Mouse (Mus musculus): ENCODE results near the gene Inpp5d.
A peak's percentile ranks its signal among the peaks of the same experiment; 100 is the strongest.

Gene Inpp5d

DNA sequence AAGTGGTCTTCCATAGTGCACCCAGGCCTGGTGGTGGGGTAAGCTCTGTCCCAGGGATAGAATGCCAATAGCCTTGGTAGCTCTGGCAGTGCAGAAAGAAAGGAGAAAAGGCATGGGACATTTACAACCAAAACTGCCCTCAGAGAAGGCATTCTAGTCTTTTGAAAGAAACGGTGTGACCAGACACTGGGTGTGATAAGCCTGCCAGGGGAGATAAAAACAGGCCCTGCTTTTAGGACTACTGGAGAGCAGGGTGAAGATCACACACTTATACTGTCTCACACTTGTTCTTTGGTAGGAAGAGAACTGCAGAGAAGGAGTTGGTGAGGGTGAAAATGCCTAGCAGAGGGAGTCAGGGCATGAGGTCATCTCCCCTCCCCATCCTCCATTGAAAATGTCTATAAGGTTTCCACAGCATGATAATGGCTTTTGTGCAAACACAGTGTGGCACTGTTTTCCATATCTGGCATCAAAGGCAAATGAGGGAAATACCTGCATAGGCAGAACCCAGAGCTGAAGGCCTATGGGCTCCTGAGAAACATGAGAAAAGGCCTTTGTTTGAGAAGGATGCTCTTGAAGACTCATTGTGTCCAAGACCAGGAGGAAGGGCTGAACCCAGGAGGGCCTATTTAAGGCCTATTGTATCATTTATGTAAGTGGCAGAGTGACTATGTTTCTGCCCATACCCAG is 4.0 kb downstream of the Inpp5d start:
- DNase-seq (ENCODE audit: low spot score), result no peak

DNA sequence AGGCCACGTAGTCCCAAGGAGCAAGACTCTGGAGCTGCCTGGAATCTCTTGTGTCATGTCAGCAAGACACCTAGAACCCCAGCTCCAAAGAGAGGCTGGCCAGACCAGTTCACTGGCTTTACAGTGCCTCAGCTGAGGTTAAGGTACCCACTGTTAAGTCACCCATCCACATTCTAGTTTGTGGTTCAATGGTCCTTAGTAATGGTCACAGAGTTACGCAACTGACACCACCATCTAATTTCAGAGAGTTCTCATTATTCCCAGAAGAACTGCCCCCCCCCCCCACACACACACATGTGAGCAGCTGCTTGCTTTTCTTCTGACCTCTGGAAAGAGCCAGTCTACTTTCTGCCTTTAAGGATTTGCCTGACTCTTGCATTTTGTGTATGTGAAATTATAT is 4.7 kb downstream of the Inpp5d start:
- DNase-seq (ENCODE audit: low spot score), result no peak

DNA sequence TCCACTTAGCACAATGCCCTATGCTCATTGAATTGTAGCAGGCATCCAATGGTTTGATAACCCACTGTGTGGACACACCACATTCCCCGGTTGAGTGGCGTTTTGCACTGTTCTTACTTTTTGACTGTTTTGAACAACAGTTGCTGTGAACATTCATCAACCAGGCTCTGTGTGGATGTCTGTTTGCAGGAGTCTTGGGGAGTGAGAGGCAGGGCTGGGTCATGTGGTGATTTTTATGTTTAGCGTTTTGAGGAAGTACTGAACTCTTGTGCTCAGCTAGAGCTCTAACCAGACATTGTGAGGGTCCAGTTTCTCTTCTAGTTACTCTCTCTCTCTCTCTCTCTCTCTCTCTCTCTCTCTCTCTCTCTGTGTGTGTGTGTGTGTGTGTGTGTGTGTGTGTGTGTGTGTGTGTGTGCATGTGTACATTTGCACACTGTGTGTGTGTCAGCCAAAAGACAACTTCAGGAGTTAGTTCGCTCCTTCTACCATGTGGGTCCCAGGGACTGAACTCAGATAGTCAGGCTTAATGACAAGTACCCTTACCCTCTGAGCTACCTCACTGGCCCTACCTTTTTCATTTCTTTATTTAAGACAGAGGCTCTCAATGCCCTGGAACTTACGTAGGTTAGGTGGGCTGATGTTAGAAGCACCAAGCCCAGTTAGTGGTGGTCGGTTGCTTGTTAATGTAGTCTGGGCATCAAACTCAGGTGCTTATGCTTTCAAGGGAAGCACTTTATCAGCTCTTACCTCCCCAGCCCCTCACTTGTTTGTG is 5.3 kb downstream of the Inpp5d start:
- DNase-seq (ENCODE audit: low spot score), result no peak

DNA sequence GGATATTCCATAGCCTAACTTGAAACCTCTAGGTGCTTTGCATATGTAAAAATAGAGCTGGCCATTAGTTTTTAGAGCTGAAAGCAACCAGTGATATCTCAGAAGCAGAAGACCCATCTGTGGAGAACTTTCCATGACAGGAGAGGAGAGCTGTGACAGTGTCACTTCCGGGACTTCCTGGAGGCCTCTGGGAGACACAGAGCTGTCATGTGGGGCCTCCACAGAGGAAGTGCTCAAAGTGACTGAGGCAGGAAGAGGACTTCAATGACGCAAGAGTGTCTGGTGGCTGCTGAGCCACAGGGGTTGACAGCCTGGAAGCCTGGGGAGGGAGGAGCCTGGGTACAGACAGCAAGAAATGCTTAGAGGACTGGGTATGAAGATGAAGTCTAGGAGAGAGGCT is 6.2 kb downstream of the Inpp5d start:
- DNase-seq (ENCODE audit: low spot score), result no peak

DNA sequence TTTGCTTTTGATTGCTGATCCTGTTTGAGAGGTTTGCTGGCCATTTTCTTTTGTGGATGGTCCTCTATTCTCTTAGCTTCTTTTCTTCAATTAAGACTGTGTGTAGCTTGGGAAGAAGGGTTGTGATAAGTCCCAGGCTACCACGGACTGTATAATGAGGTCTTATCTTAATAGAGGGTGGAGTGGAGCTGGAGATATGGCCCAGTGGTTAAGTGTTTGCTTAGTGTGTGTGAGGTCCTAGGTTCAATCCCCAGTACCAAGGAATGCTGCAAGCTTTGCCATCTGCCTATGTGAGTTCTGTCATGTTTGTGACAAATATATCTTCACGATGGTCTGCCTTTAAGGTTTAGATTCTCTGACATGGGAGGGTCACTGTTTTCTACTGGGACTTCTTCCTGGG is 8.0 kb downstream of the Inpp5d start:
- DNase-seq (ENCODE audit: low spot score), result no peak

DNA sequence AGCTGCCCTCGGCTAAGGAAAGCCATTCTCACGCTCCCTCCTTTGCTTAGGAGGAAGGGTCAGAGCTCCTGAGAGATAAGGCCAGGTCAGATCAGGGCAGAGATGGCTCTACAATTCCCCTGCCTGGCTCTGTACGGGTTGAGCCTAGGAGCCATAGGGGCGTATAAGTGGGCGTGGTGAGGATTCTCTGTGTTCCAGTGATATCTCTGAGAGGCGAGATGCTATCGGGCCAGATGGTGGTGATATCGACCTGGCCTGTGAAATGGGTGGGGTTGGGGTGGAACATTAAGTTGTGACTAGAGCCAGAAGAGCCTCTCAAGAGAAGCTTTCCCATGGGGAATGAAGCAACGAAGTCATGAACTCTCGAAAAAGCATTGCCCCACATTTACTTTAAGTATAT is 11.5 kb downstream of the Inpp5d start:
- DNase-seq (ENCODE audit: low spot score), result no peak

DNA sequence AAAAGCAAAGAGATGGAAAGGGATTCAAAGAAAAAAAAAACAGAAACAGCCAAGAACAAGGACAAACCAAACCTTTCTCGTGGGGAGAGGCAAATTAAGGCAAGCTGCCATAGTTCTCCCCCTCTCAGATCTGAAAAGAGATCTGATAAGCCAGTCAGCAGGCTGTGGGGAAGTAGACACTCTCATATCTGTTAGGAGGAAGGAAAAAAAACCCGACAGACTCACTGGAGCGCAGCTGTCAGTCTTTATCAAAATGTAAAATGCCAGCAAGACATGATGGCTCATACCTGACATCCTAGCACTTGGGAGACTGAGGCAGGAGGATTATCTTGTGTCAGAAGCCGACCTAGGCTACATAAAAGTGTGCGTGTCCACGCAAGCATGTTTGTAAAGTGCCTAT is 12.1 kb downstream of the Inpp5d start:
- no peak for DNase-seq (ENCODE audit: low spot score)

DNA sequence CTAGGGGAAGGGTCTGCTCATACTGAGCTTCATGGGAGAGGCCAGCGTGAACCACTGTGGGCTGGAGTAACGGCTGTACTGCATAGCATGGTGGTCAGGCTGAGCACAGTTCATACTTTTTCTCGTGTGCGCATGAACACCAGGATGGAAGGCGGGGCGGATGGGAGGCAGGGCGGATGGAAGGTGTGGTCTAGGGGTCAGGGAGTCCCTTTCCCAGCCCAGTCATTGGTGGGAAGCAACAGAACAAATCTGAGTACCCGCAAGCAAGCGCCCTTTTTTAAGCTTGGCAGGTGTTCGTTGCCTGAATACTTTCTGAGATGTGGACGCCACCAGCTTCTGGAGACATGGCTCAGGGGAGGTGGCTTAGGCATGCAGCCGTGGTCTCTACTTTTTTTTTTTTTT is 16.6 kb downstream of the Inpp5d start:
- no peak for DNase-seq (ENCODE audit: low spot score)

DNA sequence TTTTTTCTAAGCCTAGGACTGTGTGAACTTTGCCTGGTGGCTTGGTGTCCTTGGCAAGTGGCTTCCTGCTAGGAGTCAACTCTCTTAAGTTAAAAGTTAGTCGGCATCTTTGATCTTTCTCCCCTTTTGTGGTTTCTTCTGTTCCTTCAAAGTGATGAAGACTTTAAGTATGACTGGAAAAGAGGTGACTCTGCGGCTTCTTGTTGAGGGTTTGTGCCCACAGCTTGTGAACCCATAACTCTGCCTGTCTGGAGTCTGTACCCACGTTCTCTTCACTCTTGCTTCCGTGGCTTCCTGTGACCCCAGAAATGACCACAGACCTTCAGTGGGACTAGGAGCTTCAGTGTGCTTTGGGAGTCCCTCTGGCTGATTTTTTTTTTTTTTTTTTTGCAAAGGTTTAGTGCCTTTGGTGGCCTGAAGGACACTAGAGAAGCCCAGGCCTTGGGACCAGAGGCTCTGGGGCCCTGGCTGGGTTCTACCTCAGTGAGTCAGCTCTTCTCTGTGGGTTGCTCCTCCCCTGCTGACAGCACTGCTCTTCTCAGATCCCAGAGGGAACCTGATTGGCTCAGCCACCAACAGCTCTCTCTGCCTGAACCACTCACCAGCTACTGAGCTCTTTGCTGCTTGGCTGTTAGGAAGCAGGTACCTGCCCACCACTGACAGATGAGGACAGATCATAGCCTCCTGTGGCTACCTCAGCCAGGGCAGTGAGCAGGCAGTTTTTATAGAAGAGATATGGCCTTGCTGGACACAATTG is 17.2 kb downstream of the Inpp5d start:
- peak; percentile 70 for DNase-seq (ENCODE audit: low spot score)

DNA sequence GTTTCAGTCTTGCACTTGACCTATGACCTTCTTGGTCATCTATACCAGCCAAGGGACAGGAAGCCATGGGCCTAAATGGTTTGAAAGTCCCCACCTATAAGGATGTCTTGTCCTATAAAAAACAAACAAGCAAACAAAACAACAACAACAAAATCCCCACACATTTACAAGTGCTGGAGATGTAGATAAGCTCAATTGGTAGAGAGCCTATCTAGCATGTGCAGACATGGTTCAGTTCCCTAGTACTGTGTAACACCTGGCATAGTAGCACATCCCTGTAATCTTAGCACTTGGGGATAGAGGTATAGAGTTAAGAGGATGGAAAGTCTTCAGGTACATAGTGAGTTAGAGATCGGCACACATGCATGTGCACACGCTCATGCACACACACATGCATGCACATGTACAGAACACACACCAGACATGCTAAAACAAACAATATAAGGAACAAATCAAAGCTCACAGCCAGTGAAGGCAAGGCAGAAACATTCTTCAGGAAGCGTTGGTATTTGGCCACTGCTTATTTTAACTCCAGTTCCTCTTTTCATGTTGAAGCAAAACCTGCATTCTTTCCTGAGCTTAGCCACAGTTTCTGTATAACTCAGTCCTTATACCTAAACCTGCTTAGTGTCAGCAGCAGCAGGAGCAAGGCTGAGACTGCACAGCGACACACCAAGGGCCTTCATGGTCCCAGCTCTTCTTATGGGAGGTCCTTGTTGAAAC is 17.9 kb downstream of the Inpp5d start:
- DNase-seq (ENCODE audit: low spot score), result no peak

DNA sequence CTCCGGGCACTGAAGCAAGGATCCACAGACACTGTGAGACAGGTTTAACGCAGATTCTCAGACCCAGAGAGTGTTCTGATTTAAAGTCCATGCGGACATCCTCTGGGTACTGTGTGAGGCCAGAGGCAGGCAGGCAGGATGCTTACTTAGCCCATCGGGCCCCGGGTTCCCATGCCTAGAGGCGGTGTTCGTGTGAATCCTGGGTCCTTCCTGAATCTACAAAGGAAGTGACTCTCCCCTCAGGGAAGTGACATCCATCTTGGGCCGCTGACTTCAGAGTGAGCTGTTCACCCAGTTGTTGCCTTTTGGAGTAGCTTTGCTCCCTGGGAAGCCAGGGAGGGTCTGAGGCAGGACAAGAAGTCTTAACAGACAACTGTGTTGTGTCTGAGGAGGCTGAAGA is 19.6 kb downstream of the Inpp5d start:
- no peak for DNase-seq (ENCODE audit: low spot score)

DNA sequence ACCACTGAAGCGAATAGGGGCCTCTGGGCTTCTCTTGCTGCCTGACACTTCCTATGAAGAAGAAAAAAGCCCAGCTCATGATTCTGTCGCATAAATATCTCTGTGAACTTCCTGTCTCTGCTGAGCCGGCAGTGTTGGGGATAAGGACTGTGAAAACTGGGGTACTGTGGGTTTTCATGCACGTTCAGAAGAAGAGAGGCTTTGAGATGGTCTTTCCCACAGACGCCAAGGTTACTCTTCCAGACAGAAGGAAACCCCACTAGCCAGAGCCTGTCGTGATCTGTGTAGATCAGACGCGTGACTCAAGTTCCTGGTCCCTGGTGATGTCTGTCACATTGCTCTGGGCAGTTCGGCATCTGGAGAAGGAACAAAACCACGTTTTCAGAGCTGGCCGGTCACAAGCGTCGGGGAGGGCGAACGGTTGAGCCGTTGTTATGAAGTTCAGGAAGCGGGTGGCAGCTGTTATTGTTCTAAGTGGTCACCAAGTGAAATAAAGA is 20.1 kb downstream of the Inpp5d start:
- DNase-seq (ENCODE audit: low spot score), result no peak

DNA sequence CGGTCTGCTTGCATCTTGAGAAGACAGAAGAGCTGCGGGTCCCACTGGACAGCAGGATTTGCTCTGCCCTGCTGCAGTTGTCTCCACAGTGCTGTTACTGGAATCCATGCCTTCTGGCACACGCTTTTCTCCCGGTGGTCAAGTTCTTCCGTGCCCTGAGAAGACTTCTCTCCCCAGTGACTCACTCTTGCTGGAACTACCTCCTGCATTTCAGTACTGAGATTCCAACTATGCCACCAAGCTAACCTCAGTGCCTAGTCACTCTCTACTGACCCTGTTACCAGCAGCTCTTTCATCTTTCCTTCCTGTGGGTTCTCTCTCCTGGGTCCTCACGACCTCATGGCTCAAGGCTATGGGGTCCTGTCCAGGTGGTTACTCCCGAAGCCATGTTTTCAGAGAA is 22.9 kb downstream of the Inpp5d start:
- peak; percentile 12 for DNase-seq (ENCODE audit: low spot score)

DNA sequence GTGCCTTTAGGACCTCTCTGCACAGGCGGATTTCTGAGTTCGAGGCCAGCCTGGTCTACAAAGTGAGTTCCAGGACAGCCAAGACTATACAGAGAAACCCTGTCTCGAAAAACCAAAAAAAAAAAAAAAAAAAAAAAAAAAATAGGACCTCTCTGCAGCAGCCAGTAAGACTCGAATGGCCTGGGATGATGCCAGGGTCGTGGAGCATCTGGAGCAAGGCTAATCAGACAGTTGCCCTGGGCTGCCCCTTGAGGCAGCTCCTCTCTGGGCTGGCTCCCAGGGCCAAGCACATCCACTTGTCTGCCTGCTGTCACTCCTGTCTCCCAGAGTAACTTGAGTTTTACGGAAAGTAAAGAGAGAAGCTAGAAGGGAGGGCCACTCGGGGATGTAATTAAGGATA is 24.9 kb downstream of the Inpp5d start:
- DNase-seq (ENCODE audit: low spot score), result peak; percentile 28

DNA sequence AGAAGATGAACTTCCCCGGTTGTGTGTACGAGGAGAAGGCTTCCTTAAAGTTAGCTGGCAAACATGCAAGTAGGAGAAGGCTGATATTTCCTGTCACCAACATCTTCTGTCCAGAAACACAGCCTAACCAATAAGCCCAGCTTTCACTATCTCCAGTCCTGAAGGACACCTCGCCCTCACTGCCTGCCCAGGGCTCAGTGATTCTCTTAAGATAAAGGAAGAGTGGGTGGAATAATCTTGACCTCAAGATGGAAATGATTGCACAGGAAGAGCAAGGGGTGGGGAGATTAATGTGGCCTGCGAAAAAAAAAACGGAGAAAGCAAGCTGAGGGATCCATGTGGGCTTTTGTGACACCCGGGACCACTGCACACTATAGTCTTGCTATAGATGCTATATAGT is 25.6 kb downstream of the Inpp5d start:
- no peak for DNase-seq (ENCODE audit: low spot score)

DNA sequence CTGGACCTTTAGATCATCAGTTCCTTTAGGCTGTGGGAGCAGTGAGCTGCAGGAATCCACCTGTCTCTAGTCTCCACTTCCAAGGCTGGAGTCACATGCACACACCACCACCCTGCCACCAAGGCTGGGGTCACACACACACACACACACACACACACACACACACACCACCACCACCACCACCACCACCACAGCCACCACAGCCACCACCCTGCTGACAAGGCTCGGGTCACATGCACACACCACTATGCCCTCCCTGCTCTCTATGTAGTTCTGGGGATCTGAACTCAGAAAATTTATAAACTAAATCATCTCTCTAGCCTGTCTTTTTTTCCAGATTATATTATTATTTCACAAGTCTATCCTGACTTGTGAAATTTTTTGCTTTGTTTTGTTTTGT is 27.7 kb downstream of the Inpp5d start:
- no peak for DNase-seq (ENCODE audit: low spot score)

DNA sequence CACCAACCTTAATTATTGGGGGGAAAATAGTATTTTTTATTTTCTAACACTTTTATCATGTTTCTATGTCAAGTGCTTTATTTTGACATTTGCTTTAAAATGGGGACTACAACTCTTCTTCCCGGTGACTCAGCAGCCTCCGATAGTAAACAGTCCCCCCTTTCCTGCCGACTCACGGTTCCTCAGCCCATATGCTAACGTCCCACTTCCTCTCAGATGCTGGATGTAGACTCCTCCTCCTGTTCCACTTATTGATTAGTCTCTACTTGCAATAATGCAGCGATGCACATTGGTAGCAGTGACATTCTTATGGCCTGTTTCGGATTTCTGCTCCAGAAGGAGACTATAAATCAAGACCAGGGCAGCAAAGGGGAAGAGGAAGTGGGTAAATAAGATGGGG is 28.5 kb downstream of the Inpp5d start:
- no peak for DNase-seq (ENCODE audit: low spot score)

DNA sequence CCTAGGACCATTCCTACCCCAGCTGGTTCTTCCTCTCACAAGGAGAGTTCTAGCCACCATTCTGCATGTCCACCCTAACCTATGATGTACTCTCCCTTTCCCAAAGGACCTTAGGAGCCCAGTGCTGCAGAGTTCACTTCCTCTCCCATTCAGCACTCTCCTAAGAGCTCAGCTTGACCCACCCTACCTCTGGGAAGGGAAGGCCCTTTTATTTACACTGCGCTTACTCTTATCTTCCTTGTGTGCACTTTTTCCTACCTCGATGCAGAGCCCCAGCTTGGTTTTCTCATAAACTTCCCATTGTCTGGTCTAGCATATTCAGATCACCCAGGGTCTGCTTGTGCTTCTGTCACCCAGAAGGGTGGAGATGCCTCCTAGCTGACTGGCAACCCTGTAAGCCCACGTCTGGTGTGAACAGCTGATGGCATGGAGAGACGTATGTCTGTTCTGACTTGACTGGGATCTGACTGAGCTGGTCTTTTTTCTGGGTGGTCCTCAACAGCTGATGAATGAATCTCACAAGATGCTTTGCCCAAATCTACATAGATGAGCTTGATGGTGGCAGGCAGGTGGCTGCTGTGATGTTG is 29.2 kb downstream of the Inpp5d start:
- no peak for DNase-seq (ENCODE audit: low spot score)

DNA sequence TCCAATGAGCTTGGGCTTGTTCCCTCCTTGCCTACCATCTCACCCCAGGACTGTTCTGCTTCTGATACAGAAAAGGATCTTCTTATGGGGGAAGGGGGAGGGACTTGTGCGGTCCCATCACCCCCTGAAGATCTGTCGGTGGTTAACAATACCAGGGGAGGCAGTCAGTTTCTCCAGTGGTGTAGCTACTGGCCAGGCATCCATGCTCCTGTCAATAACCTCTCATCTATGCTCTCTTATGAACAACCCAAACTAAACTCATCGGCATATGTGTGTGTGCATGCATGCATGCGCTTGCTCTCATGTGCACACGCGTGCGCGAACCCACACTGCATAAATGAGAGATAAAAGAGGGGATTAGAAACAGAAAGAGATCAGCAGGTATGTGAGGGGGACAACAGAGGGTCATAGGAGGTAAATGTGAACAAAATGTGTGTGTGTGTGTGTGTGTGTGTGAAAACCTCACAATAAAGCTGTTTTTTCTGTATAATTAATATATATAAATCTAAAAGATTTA is 29.9 kb downstream of the Inpp5d start:
- DNase-seq (ENCODE audit: low spot score), result no peak

DNA sequence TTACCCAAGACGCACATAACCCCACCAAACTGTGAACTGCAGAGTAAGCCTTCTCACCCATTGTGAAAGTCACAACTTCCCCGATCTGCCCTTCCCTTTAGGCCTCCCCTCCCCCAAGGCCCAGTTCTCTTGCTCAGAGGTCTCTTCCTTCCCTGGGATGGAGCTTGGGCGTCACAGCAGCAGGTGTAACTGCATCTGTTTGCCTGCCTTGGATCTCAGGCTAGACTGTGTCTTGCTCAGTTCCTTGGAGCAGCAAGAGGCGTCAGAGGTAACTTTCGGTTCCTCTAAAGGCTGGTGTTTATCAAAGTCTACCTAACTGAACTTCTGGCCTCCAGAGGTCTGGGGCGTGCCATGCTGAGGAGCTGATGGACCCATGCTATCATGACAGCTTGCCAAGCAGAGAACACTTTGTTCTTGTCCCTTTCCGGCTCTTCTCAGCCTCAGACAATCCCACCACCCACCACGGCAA is 30.5 kb downstream of the Inpp5d start:
- no peak for DNase-seq (ENCODE audit: low spot score)

DNA sequence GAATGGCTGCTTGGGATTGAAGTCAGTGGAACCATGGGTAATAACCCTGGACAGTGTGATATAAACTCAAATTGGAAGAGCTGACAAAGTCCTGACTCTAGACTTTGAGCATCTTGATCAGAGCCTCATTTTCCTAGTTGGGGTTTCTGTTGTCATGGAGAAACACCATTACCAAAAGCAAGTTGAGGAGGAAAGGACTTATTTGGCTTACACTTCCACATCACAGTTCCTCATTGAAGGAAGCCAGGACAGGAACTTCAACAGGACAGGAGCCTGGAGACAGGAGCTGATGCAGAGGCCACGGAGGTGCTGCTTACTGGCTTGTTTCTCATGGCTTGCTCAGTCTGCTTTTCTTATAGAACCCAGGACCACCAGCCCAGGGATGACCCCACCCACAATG is 31.3 kb downstream of the Inpp5d start:
- DNase-seq (ENCODE audit: low spot score), result no peak

DNA sequence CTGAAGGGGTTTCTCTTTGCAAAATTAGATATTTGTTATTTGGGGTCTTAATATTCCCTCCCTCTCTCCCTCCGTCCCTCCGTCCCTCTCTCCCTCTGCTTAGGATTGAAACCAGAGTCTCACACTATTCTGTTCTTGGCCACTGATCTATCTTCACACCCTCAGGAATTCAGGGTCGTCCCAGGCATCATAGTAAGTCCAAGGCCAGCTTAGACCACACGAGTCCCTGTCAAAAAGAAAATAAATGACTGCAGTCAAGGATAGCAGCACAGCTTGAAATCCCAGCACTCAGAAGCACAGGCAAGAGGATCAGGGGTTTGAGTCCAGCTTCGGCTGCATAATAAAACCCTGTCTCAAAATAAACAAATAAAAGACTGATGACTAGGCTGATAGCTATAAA is 35.0 kb downstream of the Inpp5d start:
- no peak for DNase-seq (ENCODE audit: low spot score)

Measured in adipocyte (in vitro differentiated cells).